Comparison of ENCODE assay signal across 8 mouse cellular contexts in genomic region chr16:91728123-91729065, GRCm38 (mm10). TPM values are rescaled to one million over a fixed set of nuclear protein-coding genes. Genes with fewer than 3 reads are reported as not detected.
DNase-seq lines count a peak whose midpoint lies in the region; ATAC-seq lines count a peak whose summit lies in the region.

Cryzl1 (minus strand) TSS chr16:91728975.

- H3K4me1 ChIP-seq in heart, embryonic 10.5 days, result peaks cover 30% of the 10 kb centered on the region
- H3K4me1 ChIP-seq in kidney, embryonic 15.5 days, result peaks cover 29% of the 10 kb centered on the region

- H3K9ac ChIP-seq in kidney, embryonic 15.5 days, result peak within 1 kb of the TSS; percentile 79

- H3K4me2 ChIP-seq in kidney, embryonic 15.5 days, result peak within 1 kb of the TSS; percentile 64

- H3K36me3 ChIP-seq in heart, embryonic 10.5 days, result peaks cover 13% of the 10 kb centered on the region; the same call in 1 of the 2 replicates
- H3K36me3 ChIP-seq in kidney, embryonic 15.5 days, result peaks cover 4% of the 10 kb centered on the region; the same call in 1 of the 2 replicates

- peak within 1 kb of the TSS; percentile 95 for H3K4me3 ChIP-seq in heart, embryonic 10.5 days
- H3K4me3 ChIP-seq in kidney, embryonic 15.5 days (replicated peaks), result peak within 1 kb of the TSS; percentile 79

- peak; percentile 93 to 96 for DNase-seq in B cell, adult 2 months
- DNase-seq in brain, adult 2 months (ENCODE audit: low read depth, low spot score), result peak; percentile 100
- DNase-seq in heart, embryonic 10.5 days (ENCODE audit: low spot score), result peak; percentile 100
- DNase-seq in liver, result peak; percentile 97
- DNase-seq in spleen, postnatal 4 days (ENCODE audit: low spot score in 2 of 2), result peak; percentile 95

- H3K27me3 ChIP-seq in heart, embryonic 10.5 days (ENCODE audit: insufficient read depth, poor library complexity, severe bottlenecking), result no peaks in the 10 kb centered on the region
- H3K27me3 ChIP-seq in kidney, embryonic 15.5 days, result no peaks in the 10 kb centered on the region

- 1% methylated on average over 46 of the region's 46 CpGs for WGBS in heart, embryonic 10.5 days
- WGBS in kidney, embryonic 15.5 days, result under 1% methylated on average over 46 of the region's 46 CpGs

- H3K27ac ChIP-seq in heart, embryonic 10.5 days, result peak within 1 kb of the TSS; percentile 96
- peak within 1 kb of the TSS; percentile 95 for H3K27ac ChIP-seq in kidney, embryonic 15.5 days

- peak; percentile 89 for ATAC-seq in erythroblast, adult 5-6 weeks (replicated peaks; ENCODE audit: low FRiP score, poor library complexity, severe bottlenecking)
- peak; percentile 97 for ATAC-seq in kidney, embryonic 15.5 days (replicated peaks; ENCODE audit: low FRiP score)
- peak; percentile 92 for ATAC-seq in monocyte, adult 5-6 weeks (replicated peaks; ENCODE audit: insufficient number of reproducible peaks, low FRiP score, low TSS enrichment, poor library complexity, severe bottlenecking)

- H3K9me3 ChIP-seq in heart, embryonic 10.5 days, result no peaks in the 10 kb centered on the region
- no peaks in the 10 kb centered on the region for H3K9me3 ChIP-seq in kidney, embryonic 15.5 days (replicated peaks)

RNA-seq across cellular contexts. Expression of gene Cryzl1, which starts in this region (rescaled TPM):
- 21.5 and 55.1 TPM in 2 replicates for total RNA-seq in erythroblast, adult 5-6 weeks (2015; ENCODE audit: low replicate concordance)
- total RNA-seq in erythroblast, adult 5-6 weeks (2017; ENCODE audit: low replicate concordance), result 17.7 and 40.7 TPM in 2 replicates
- 58.0 and 60.3 TPM in 2 replicates for polyA plus RNA-seq in heart, embryonic 10.5 days (2016; fragmentation: Nextera tagmentation; extraction: Ambion mirVana)
- 68.8 and 87.6 TPM in 2 replicates for polyA plus RNA-seq in kidney, embryonic 15.5 days (2015; fragmentation: Nextera tagmentation; extraction: Ambion mirVana)
- total RNA-seq in monocyte, adult 5-6 weeks (2017), result 77.1 to 114 TPM (median 103 TPM) in 3 replicates

Comparison
In these comparisons a context has a peak if more than half of its experiments do, and no peak if none do; other contexts are left out.
1. Peak in every context shown above with its lines: DNase-seq, ATAC-seq, H3K4me3 ChIP-seq and H3K27ac ChIP-seq.